Mouse (Mus musculus): ENCODE measurements around the gene Atp2b1. TPM values are rescaled to one million over a fixed set of nuclear protein-coding genes. Genes with fewer than 3 reads are reported as not detected.

Gene Atp2b1
- polyA plus RNA-seq, 1 experiment = 12.5 TPM

DNA sequence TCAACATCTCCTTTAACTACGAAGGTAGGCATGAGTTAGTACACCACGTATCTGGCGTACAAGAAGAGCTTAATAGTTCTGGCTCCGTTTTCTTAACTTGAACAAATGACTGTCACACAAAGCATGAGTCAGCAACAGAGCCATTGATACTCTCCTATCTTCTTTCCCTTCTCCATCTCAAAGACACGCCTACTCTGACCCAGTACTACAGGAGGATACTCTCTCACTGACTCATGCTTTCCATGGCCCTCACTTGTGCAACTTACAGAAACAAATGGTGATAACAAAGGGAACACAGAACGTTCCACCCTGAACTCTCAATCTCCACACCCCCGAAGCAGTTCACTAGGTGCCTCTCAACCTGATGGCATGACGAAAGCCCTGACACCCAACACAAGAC, 34.1 kb upstream of the Atp2b1 start:
- no peak for TF ChIP-seq CTCF (IDR thresholded peaks at IDR 0.05; ENCODE audit: borderline replicate concordance, control insufficient read depth, extremely low read depth, insufficient read depth, low read length, poor library complexity)
- no peak for TF ChIP-seq POLR2A (IDR thresholded peaks at IDR 0.05; ENCODE audit: control insufficient read depth, extremely low read depth, insufficient read depth, low read length, poor library complexity)

GRCm38 (mm10) chr10:98880711-98881110, 33.5 kb upstream of the Atp2b1 start:
- TF ChIP-seq POLR2A (IDR thresholded peaks at IDR 0.05; ENCODE audit: control insufficient read depth, extremely low read depth, insufficient read depth, low read length, poor library complexity) (no peak), CTCF (IDR thresholded peaks at IDR 0.05; ENCODE audit: borderline replicate concordance, control insufficient read depth, extremely low read depth, insufficient read depth, low read length, poor library complexity) (no peak)
- WGBS = 25% methylated on average over 2 of the region's 2 CpGs
- H3K36me3 ChIP-seq (ENCODE audit: control insufficient read depth, insufficient read depth, low read length) = no peaks in the 10 kb centered on the region
- no peaks in the 10 kb centered on the region for H3K27me3 ChIP-seq (ENCODE audit: control insufficient read depth, insufficient read depth, low read length)
- H3K27ac ChIP-seq (ENCODE audit: control insufficient read depth, insufficient read depth, low read length) = no peak overlapping the region
- no peak for DNase-seq
- H3K4me1 ChIP-seq (replicated peaks; ENCODE audit: control insufficient read depth, insufficient read depth, low read length) = no peaks in the 10 kb centered on the region
- H3K4me3 ChIP-seq (ENCODE audit: control insufficient read depth, insufficient read depth, low read length) = no peak overlapping the region

More for the DNA sequence above, 34.1 kb upstream of the Atp2b1 start:
- H3K27me3 ChIP-seq (ENCODE audit: control insufficient read depth, insufficient read depth, low read length) = no peaks in the 10 kb centered on the region
- no peak overlapping the region for H3K4me3 ChIP-seq (ENCODE audit: control insufficient read depth, insufficient read depth, low read length)
- H3K36me3 ChIP-seq (ENCODE audit: control insufficient read depth, insufficient read depth, low read length) = no peaks in the 10 kb centered on the region
- no peak for DNase-seq
- WGBS = 96% methylated on average over 8 of the region's 8 CpGs
- no peaks in the 10 kb centered on the region for H3K4me1 ChIP-seq (replicated peaks; ENCODE audit: control insufficient read depth, insufficient read depth, low read length)
- no peak overlapping the region for H3K27ac ChIP-seq (ENCODE audit: control insufficient read depth, insufficient read depth, low read length)

GRCm38 (mm10) chr10:98881492-98881891, 32.7 kb upstream of the Atp2b1 start:
- Histone ChIP-seq H3K36me3 (ENCODE audit: control insufficient read depth, insufficient read depth, low read length) (no peaks in the 10 kb centered on the region), H3K27me3 (ENCODE audit: control insufficient read depth, insufficient read depth, low read length) (no peaks in the 10 kb centered on the region), H3K4me3 (ENCODE audit: control insufficient read depth, insufficient read depth, low read length) (no peak overlapping the region), H3K4me1 (replicated peaks; ENCODE audit: control insufficient read depth, insufficient read depth, low read length) (no peaks in the 10 kb centered on the region), H3K27ac (ENCODE audit: control insufficient read depth, insufficient read depth, low read length) (no peak overlapping the region)
- 88% methylated on average over 6 of the region's 6 CpGs for WGBS
- no peak for DNase-seq
- TF ChIP-seq POLR2A (IDR thresholded peaks at IDR 0.05; ENCODE audit: control insufficient read depth, extremely low read depth, insufficient read depth, low read length, poor library complexity) (no peak), CTCF (IDR thresholded peaks at IDR 0.05; ENCODE audit: borderline replicate concordance, control insufficient read depth, extremely low read depth, insufficient read depth, low read length, poor library complexity) (no peak)

DNA sequence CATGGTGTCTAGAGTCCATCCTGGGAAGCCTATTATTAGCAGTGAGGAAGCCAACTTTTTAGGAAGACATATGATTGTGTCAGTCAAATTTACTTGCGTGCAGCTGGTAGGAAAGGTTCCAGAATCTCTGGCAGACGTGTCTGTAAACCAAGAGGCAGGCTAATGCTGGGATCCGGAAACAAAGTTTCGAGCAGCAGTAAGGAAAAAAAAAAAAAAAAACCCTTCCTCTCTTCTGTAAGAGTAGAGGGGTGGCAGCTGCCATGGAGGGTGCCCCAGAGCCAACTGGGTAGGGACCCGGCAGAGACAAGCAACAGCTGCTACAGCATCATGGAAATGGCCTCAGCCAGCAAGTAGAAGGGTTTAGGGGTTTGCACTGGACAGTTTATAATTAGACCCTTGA, 31.6 kb upstream of the Atp2b1 start:
- no peak for DNase-seq
- no peak for TF ChIP-seq POLR2A (IDR thresholded peaks at IDR 0.05; ENCODE audit: control insufficient read depth, extremely low read depth, insufficient read depth, low read length, poor library complexity)
- TF ChIP-seq CTCF (IDR thresholded peaks at IDR 0.05; ENCODE audit: borderline replicate concordance, control insufficient read depth, extremely low read depth, insufficient read depth, low read length, poor library complexity) = no peak
- no peak overlapping the region for H3K4me3 ChIP-seq (ENCODE audit: control insufficient read depth, insufficient read depth, low read length)
- H3K27me3 ChIP-seq (ENCODE audit: control insufficient read depth, insufficient read depth, low read length) = no peaks in the 10 kb centered on the region
- WGBS = 94% methylated on average over 5 of the region's 5 CpGs
- no peaks in the 10 kb centered on the region for H3K36me3 ChIP-seq (ENCODE audit: control insufficient read depth, insufficient read depth, low read length)
- no peak overlapping the region for H3K27ac ChIP-seq (ENCODE audit: control insufficient read depth, insufficient read depth, low read length)
- no peaks in the 10 kb centered on the region for H3K4me1 ChIP-seq (replicated peaks; ENCODE audit: control insufficient read depth, insufficient read depth, low read length)

- H3K27ac ChIP-seq (ENCODE audit: control insufficient read depth, insufficient read depth, low read length) = no peak overlapping the region
- H3K4me3 ChIP-seq (ENCODE audit: control insufficient read depth, insufficient read depth, low read length) = no peak overlapping the region
- H3K4me1 ChIP-seq (replicated peaks; ENCODE audit: control insufficient read depth, insufficient read depth, low read length) = no peaks in the 10 kb centered on the region
- H3K27me3 ChIP-seq (ENCODE audit: control insufficient read depth, insufficient read depth, low read length) = no peaks in the 10 kb centered on the region
- DNase-seq = no peak
- no peak for TF ChIP-seq CTCF (IDR thresholded peaks at IDR 0.05; ENCODE audit: borderline replicate concordance, control insufficient read depth, extremely low read depth, insufficient read depth, low read length, poor library complexity)
- no peak for TF ChIP-seq POLR2A (IDR thresholded peaks at IDR 0.05; ENCODE audit: control insufficient read depth, extremely low read depth, insufficient read depth, low read length, poor library complexity)
- no peaks in the 10 kb centered on the region for H3K36me3 ChIP-seq (ENCODE audit: control insufficient read depth, insufficient read depth, low read length)
- WGBS = 77% methylated on average over 2 of the region's 2 CpGs
Measured at GRCm38 (mm10) chr10:98884445-98884844, 29.8 kb upstream of the Atp2b1 start.

GRCm38 (mm10) chr10:98886770-98887271, 27.4 kb upstream of the Atp2b1 start:
- no peak overlapping the region for H3K27ac ChIP-seq (ENCODE audit: control insufficient read depth, insufficient read depth, low read length)
- H3K27me3 ChIP-seq (ENCODE audit: control insufficient read depth, insufficient read depth, low read length) = no peaks in the 10 kb centered on the region
- no peaks in the 10 kb centered on the region for H3K36me3 ChIP-seq (ENCODE audit: control insufficient read depth, insufficient read depth, low read length)
- WGBS = 95% methylated on average over 3 of the region's 3 CpGs
- no peak overlapping the region for H3K4me3 ChIP-seq (ENCODE audit: control insufficient read depth, insufficient read depth, low read length)
- DNase-seq = no peak
- H3K4me1 ChIP-seq (replicated peaks; ENCODE audit: control insufficient read depth, insufficient read depth, low read length) = no peaks in the 10 kb centered on the region
- no peak for TF ChIP-seq CTCF (IDR thresholded peaks at IDR 0.05; ENCODE audit: borderline replicate concordance, control insufficient read depth, extremely low read depth, insufficient read depth, low read length, poor library complexity)
- no peak for TF ChIP-seq POLR2A (IDR thresholded peaks at IDR 0.05; ENCODE audit: control insufficient read depth, extremely low read depth, insufficient read depth, low read length, poor library complexity)

- Histone ChIP-seq H3K27ac (ENCODE audit: control insufficient read depth, insufficient read depth, low read length) (no peak overlapping the region), H3K4me3 (ENCODE audit: control insufficient read depth, insufficient read depth, low read length) (no peak overlapping the region), H3K27me3 (ENCODE audit: control insufficient read depth, insufficient read depth, low read length) (no peaks in the 10 kb centered on the region), H3K36me3 (ENCODE audit: control insufficient read depth, insufficient read depth, low read length) (no peaks in the 10 kb centered on the region), H3K4me1 (replicated peaks; ENCODE audit: control insufficient read depth, insufficient read depth, low read length) (no peaks in the 10 kb centered on the region)
- 97% methylated on average over 4 of the region's 4 CpGs for WGBS
- TF ChIP-seq CTCF (IDR thresholded peaks at IDR 0.05; ENCODE audit: borderline replicate concordance, control insufficient read depth, extremely low read depth, insufficient read depth, low read length, poor library complexity) = no peak
- no peak for TF ChIP-seq POLR2A (IDR thresholded peaks at IDR 0.05; ENCODE audit: control insufficient read depth, extremely low read depth, insufficient read depth, low read length, poor library complexity)
- DNase-seq = no peak
Measured at GRCm38 (mm10) chr10:98891361-98891760, 22.8 kb upstream of the Atp2b1 start.

Data from thymus, adult 2 months (tissue).